Mouse (Mus musculus): ENCODE data around the gene Pde4b. TPM values are rescaled to one million over a fixed set of nuclear protein-coding genes. Genes with fewer than 3 reads are reported as not detected.

Pde4b gene
- total and polyA plus RNA-seq, 2 experiments, result 8.0 to 10.7 TPM

DNA sequence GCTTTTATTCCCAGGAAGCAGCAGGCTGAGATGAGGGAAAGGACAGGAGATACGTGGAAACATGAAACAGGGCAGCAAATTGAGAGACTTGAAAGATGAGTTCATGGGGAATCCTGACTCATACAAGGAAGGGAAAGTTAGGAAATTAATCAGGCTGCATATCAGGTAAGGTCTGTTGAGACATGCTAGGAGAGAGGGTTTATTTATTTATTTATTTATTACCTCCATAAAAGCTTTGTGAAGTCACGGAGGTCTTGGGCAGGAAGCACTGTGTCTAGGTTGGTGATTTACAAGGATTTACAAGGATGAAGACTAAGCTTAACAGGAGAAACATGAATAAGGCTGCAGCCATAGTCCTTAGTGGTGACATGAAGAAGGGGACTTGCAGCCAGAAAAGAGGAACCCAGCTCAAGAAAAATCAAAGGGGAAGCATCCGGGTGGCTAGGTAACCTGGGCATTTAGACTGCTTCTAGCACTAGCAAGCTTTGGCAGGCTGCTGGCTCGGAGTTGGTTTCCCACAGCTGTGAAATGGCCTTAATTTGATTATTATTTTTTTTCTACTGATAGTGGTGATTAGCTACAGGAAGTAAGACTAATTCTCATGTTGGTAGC lies 342.5 kb downstream of the Pde4b start:
- H3K36me3 ChIP-seq (ENCODE audit: control insufficient read depth, insufficient read depth, low read length), result no peaks in the 10 kb centered on the region
- peaks cover 6% of the 10 kb centered on the region; the same call in 1 of the 2 replicates for H3K4me1 ChIP-seq (ENCODE audit: control insufficient read depth, insufficient read depth, low read length)
- no peak overlapping the region for H3K27ac ChIP-seq (replicated peaks; ENCODE audit: insufficient read depth, low read depth, low read length)
- H3K27me3 ChIP-seq (ENCODE audit: control insufficient read depth, insufficient read depth, low read length), result peaks cover 2% of the 10 kb centered on the region; the same call in 1 of the 2 replicates
- WGBS, result 73% methylated on average over 4 of the region's 4 CpGs
- no peak overlapping the region for H3K4me3 ChIP-seq (ENCODE audit: insufficient read depth, low read depth, low read length)
- H3K9ac ChIP-seq (ENCODE audit: low read depth, low read length), result no peak overlapping the region
- DNase-seq (ENCODE audit: extremely low read depth, low read depth, low spot score), result no peak
- TF ChIP-seq CTCF (IDR thresholded peaks at IDR 0.05; ENCODE audit: low read depth, low read length), result no peak
- TF ChIP-seq POLR2A (IDR thresholded peaks at IDR 0.05; ENCODE audit: extremely low read depth, insufficient read depth, low read length), result no peak
- H3K79me2 ChIP-seq (ENCODE audit: control insufficient read depth, insufficient read depth, low read length), result no peaks in the 10 kb centered on the region

GRCm38 (mm10) chr4:102432040-102432782 lies 344.9 kb downstream of the Pde4b start:
- no peak overlapping the region for H3K27ac ChIP-seq (replicated peaks; ENCODE audit: insufficient read depth, low read depth, low read length)
- 36% methylated on average over 9 of the region's 9 CpGs for WGBS
- H3K9ac ChIP-seq (ENCODE audit: low read depth, low read length), result no peak overlapping the region
- peak; percentile 71 for DNase-seq (ENCODE audit: extremely low read depth, low read depth, low spot score)
- 0 out of 2 replicates have a peak, but pooled peaks cover 2% of the 10 kb centered on the region for H3K4me1 ChIP-seq (ENCODE audit: control insufficient read depth, insufficient read depth, low read length)
- no peaks in the 10 kb centered on the region for H3K79me2 ChIP-seq (ENCODE audit: control insufficient read depth, insufficient read depth, low read length)
- H3K4me3 ChIP-seq (ENCODE audit: insufficient read depth, low read depth, low read length), result no peak overlapping the region
- peaks cover 2% of the 10 kb centered on the region; the same call in 1 of the 2 replicates for H3K27me3 ChIP-seq (ENCODE audit: control insufficient read depth, insufficient read depth, low read length)
- no peaks in the 10 kb centered on the region for H3K36me3 ChIP-seq (ENCODE audit: control insufficient read depth, insufficient read depth, low read length)
- TF ChIP-seq POLR2A (IDR thresholded peaks at IDR 0.05; ENCODE audit: extremely low read depth, insufficient read depth, low read length) (no peak), CTCF (IDR thresholded peaks at IDR 0.05; ENCODE audit: low read depth, low read length) (no peak)

- Histone ChIP-seq H3K36me3 (ENCODE audit: control insufficient read depth, insufficient read depth, low read length) (no peaks in the 10 kb centered on the region), H3K4me3 (ENCODE audit: insufficient read depth, low read depth, low read length) (no peak overlapping the region), H3K79me2 (ENCODE audit: control insufficient read depth, insufficient read depth, low read length) (no peaks in the 10 kb centered on the region), H3K27me3 (ENCODE audit: control insufficient read depth, insufficient read depth, low read length) (no peaks in the 10 kb centered on the region), H3K9ac (ENCODE audit: low read depth, low read length) (no peak overlapping the region), H3K27ac (replicated peaks; ENCODE audit: insufficient read depth, low read depth, low read length) (no peak overlapping the region), H3K4me1 (ENCODE audit: control insufficient read depth, insufficient read depth, low read length) (no peaks in the 10 kb centered on the region)
- DNase-seq (ENCODE audit: extremely low read depth, low read depth, low spot score), result peak; percentile 7
- no peak for TF ChIP-seq POLR2A (IDR thresholded peaks at IDR 0.05; ENCODE audit: extremely low read depth, insufficient read depth, low read length)
- no peak for TF ChIP-seq CTCF (IDR thresholded peaks at IDR 0.05; ENCODE audit: low read depth, low read length)
- 71% methylated on average over 5 of the region's 5 CpGs for WGBS
Measured at GRCm38 (mm10) chr4:102439401-102440118, 352.2 kb downstream of the Pde4b start.

DNA sequence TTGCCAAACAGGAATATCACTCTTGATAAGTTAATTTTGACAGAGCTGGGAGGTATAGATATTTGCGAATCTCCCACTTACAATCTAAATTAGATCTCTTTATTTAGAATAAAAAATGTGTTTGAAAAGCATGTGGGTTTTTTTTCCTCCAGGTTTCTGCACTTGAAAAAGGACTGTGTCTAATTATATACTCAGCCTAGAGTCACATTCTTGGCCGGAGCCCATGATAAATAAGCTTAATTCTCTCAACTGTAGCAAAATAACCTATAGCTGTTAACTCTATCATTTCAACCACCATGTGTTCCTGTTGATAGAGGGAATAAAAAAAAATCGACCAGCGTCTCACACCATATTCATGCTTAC lies 352.8 kb downstream of the Pde4b start:
- WGBS, result 89% methylated on average over 4 of the region's 4 CpGs
- no peaks in the 10 kb centered on the region for H3K4me1 ChIP-seq (ENCODE audit: control insufficient read depth, insufficient read depth, low read length)

GRCm38 (mm10) chr4:102443533-102443932 lies 356.2 kb downstream of the Pde4b start:
- no peak overlapping the region for H3K4me3 ChIP-seq (ENCODE audit: insufficient read depth, low read depth, low read length)
- H3K27ac ChIP-seq (replicated peaks; ENCODE audit: insufficient read depth, low read depth, low read length), result no peak overlapping the region
- WGBS, result 78% methylated on average over 5 of the region's 5 CpGs
- H3K79me2 ChIP-seq (ENCODE audit: control insufficient read depth, insufficient read depth, low read length), result no peaks in the 10 kb centered on the region
- no peaks in the 10 kb centered on the region for H3K36me3 ChIP-seq (ENCODE audit: control insufficient read depth, insufficient read depth, low read length)
- H3K27me3 ChIP-seq (ENCODE audit: control insufficient read depth, insufficient read depth, low read length), result no peaks in the 10 kb centered on the region
- no peak overlapping the region for H3K9ac ChIP-seq (ENCODE audit: low read depth, low read length)
- no peaks in the 10 kb centered on the region for H3K4me1 ChIP-seq (ENCODE audit: control insufficient read depth, insufficient read depth, low read length)
- no peak for TF ChIP-seq POLR2A (IDR thresholded peaks at IDR 0.05; ENCODE audit: extremely low read depth, insufficient read depth, low read length)
- no peak for DNase-seq (ENCODE audit: extremely low read depth, low read depth, low spot score)

More for the DNA sequence above, 352.8 kb downstream of the Pde4b start:
- Histone ChIP-seq H3K36me3 (ENCODE audit: control insufficient read depth, insufficient read depth, low read length) (no peaks in the 10 kb centered on the region), H3K4me3 (ENCODE audit: insufficient read depth, low read depth, low read length) (no peak overlapping the region), H3K27ac (replicated peaks; ENCODE audit: insufficient read depth, low read depth, low read length) (no peak overlapping the region), H3K27me3 (ENCODE audit: control insufficient read depth, insufficient read depth, low read length) (no peaks in the 10 kb centered on the region), H3K9ac (ENCODE audit: low read depth, low read length) (no peak overlapping the region), H3K79me2 (ENCODE audit: control insufficient read depth, insufficient read depth, low read length) (no peaks in the 10 kb centered on the region)
- TF ChIP-seq POLR2A (IDR thresholded peaks at IDR 0.05; ENCODE audit: extremely low read depth, insufficient read depth, low read length) (no peak), CTCF (IDR thresholded peaks at IDR 0.05; ENCODE audit: low read depth, low read length) (no peak)
- no peak for DNase-seq (ENCODE audit: extremely low read depth, low read depth, low spot score)
